Mouse (Mus musculus): ENCODE data around the gene Ssbp3. TPM values are rescaled to one million over a fixed set of nuclear protein-coding genes. Genes with fewer than 3 reads are reported as not detected.

Ssbp3 gene
- total and polyA plus RNA-seq, 3 experiments, result 30.5 to 242 (median 116) TPM

DNA sequence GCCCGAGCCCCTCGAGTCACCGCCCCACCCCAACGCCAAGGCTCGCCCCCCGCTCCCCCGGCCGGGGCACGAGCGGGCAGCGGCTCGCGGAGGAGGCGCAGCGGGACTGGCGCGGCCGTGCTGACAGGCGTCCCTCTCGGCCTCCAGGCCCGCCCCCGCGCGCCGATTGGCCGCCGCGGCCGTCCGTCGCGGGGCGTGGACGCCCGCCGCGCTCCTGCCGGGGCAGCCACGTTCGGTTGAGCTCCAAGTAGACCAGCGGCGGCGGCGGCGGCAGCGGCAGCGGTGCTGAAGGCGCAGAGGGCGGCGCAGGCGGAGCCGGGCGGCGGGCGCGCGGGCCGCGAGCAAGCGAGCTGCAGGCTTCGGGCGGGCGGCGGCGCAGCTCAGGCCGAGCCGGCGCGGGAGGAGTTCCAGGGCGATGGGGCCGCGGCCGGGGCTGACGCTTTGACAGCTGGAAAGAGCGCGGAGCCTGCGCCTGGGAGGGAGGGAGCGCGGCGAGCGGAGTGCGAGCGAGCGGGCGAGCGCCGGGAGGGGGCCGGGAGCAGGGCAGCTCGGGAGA, 823 bp downstream of the Ssbp3 start:
- H3K79me2 ChIP-seq (ENCODE audit: control insufficient read depth, insufficient read depth, low read length, poor library complexity), result peaks cover 38% of the 10 kb centered on the region
- peak; percentile 85 for DNase-seq (ENCODE audit: low read depth, low spot score)
- peak overlapping the region; percentile 70 to 79; a peak in 3 of 4 replicates for H3K4me3 ChIP-seq (ENCODE audit: control insufficient read depth in 1 of 2, insufficient read depth in 1 of 2, low read depth in 2 of 2, low read length in 2 of 2)
- TF ChIP-seq POLR2A (IDR thresholded peaks at IDR 0.05; ENCODE audit: control insufficient read depth in 1 of 2, insufficient read depth in 1 of 2, low read depth in 1 of 2, low read length in 2 of 2, poor library complexity in 1 of 2) (peak; percentile 59 to 61; a peak in 3 of 4 replicates), MAZ (IDR thresholded peaks at IDR 0.05; ENCODE audit: low read depth, low read length) (0 out of 2 replicates have a peak, but pooled peaks have one; percentile 15), ZNF384 (IDR thresholded peaks at IDR 0.05; ENCODE audit: low read depth, low read length) (no peak), NRF1 (IDR thresholded peaks at IDR 0.05; ENCODE audit: insufficient read depth, low read depth, low read length, poor library complexity, severe bottlenecking) (peak; percentile 38; the same call in 1 of the 2 replicates), SIN3A (IDR thresholded peaks at IDR 0.05; ENCODE audit: low read length) (peak; percentile 14; the same call in 1 of the 2 replicates), TCF12 (IDR thresholded peaks at IDR 0.05; ENCODE audit: low read depth, low read length) (peak; percentile 20; the same call in 1 of the 2 replicates), HCFC1 (IDR thresholded peaks at IDR 0.05; ENCODE audit: low read depth, low read length) (peak; percentile 41; the same call in 1 of the 2 replicates), UBTF (IDR thresholded peaks at IDR 0.05; ENCODE audit: borderline replicate concordance, insufficient read depth, low read depth, low read length) (0 out of 2 replicates have a peak, but pooled peaks have one; percentile 20), ZMIZ1 (IDR thresholded peaks at IDR 0.05; ENCODE audit: low read depth, low read length) (peak; percentile 75; the same call in 1 of the 2 replicates), NELFE (IDR thresholded peaks at IDR 0.05; ENCODE audit: low read depth, low read length) (0 out of 2 replicates have a peak, but pooled peaks have one; percentile 41), GABPA (IDR thresholded peaks at IDR 0.05; ENCODE audit: low read depth, low read length) (no peak)
- H3K4me1 ChIP-seq (ENCODE audit: control insufficient read depth in 1 of 2, insufficient read depth in 2 of 2, low read length in 2 of 2), result peaks cover 0 to 28% of the 10 kb centered on the region in 2 experiments; a peak in 2 of 4 replicates
- H3K27ac ChIP-seq (ENCODE audit: control insufficient read depth, low read depth, low read length), result peak overlapping the region; percentile 49; the same call in 1 of the 2 replicates
- no peaks in the 10 kb centered on the region for H3K27me3 ChIP-seq (ENCODE audit: control insufficient read depth in 1 of 2, insufficient read depth in 2 of 2, low read length in 2 of 2)
- peaks cover 0 to 19% of the 10 kb centered on the region in 2 experiments for H3K36me3 ChIP-seq (ENCODE audit: control insufficient read depth in 1 of 2, insufficient read depth in 2 of 2, low read length in 2 of 2)
- peak overlapping the region; percentile 94 for H3K9ac ChIP-seq (ENCODE audit: control insufficient read depth, low read depth, low read length, poor library complexity, severe bottlenecking)
- no peaks in the 10 kb centered on the region for H3K9me3 ChIP-seq (replicated peaks; ENCODE audit: insufficient read depth, low read length)

DNA sequence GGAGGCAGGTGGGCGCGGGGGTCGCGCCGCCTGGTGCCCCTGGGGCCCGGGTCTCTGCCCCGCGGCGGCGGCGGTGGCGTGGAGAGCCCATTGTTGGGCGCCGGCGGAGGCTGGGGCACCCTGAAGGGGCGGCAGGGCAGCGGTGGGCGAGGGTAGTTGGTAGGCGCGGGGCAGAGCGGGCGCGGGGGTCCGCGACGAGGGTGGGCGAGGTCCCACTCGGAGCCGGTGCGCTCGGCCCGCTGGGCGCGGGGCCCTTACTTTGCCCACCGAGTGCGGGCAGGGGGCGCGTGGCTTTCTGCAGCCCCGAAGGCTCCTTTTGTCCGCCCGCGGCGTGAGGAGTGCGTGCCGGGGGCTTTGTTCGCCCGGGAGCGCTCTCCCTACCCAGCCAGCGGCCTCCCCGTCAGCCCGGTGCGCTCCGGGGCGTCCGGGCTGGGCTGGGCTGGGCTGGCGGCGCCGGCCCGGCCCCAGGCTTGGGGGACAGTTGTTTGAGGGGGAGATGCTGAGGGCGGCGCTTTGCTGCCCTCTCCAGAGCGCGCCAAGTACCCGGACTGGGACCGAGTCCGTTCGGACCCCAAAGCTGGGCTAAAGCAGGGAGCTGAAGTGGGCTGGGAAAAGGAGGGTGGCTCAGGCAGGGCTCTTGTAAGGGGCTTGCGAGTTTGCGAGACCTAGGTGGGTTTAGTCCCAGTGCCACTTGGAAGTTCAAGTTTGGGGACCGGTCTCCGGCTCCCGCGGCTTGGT, 1.6 kb downstream of the Ssbp3 start:
- peaks cover 0 to 27% of the 10 kb centered on the region in 2 experiments; a peak in 2 of 4 replicates for H3K4me1 ChIP-seq (ENCODE audit: control insufficient read depth in 1 of 2, insufficient read depth in 2 of 2, low read length in 2 of 2)
- TF ChIP-seq UBTF (IDR thresholded peaks at IDR 0.05; ENCODE audit: borderline replicate concordance, insufficient read depth, low read depth, low read length) (0 out of 2 replicates have a peak, but pooled peaks have one; percentile 19), TBP (IDR thresholded peaks at IDR 0.05; ENCODE audit: low read depth, low read length) (no peak), NRF1 (IDR thresholded peaks at IDR 0.05; ENCODE audit: insufficient read depth, low read depth, low read length, poor library complexity, severe bottlenecking) (no peak), ZC3H11A (IDR thresholded peaks at IDR 0.05; ENCODE audit: low read depth, low read length) (no peak), CTCF (IDR thresholded peaks at IDR 0.05 in 2 of 3, conservative IDR thresholded peaks at IDR 0.05 in 1 of 3; ENCODE audit: control insufficient read depth in 1 of 3, insufficient read depth in 1 of 3, low read depth in 2 of 3, low read length in 3 of 3, poor library complexity in 1 of 3, severe bottlenecking in 1 of 3) (0 out of 6 replicates have a peak, but pooled peaks of 1 of the 3 experiments have one; percentile 4)

More for the DNA sequence above, 1.6 kb downstream of the Ssbp3 start:
- peak overlapping the region; percentile 70 to 79 for H3K4me3 ChIP-seq (ENCODE audit: control insufficient read depth in 1 of 2, insufficient read depth in 1 of 2, low read depth in 2 of 2, low read length in 2 of 2)
- no peaks in the 10 kb centered on the region for H3K27me3 ChIP-seq (ENCODE audit: control insufficient read depth in 1 of 2, insufficient read depth in 2 of 2, low read length in 2 of 2)
- H3K27ac ChIP-seq (ENCODE audit: control insufficient read depth, low read depth, low read length), result peak overlapping the region; percentile 49
- peaks cover 1 to 16% of the 10 kb centered on the region in 2 experiments for H3K36me3 ChIP-seq (ENCODE audit: control insufficient read depth in 1 of 2, insufficient read depth in 2 of 2, low read length in 2 of 2)
- peaks cover 38% of the 10 kb centered on the region for H3K79me2 ChIP-seq (ENCODE audit: control insufficient read depth, insufficient read depth, low read length, poor library complexity)
- no peaks in the 10 kb centered on the region for H3K9me3 ChIP-seq (replicated peaks; ENCODE audit: insufficient read depth, low read length)
- H3K9ac ChIP-seq (ENCODE audit: control insufficient read depth, low read depth, low read length, poor library complexity, severe bottlenecking), result peak overlapping the region; percentile 94
- peak; percentile 51 for DNase-seq (ENCODE audit: low read depth, low spot score)

All from MEL (cell line).